16 mouse cellular contexts compared by ENCODE assay signal in genomic region chr2:109235741-109236140, GRCm38 (mm10).
"Had no signal": no experiment of that assay in that cellular context is flagged by ENCODE, and none has a peak within 500 bp of the region (broad histone marks: within the 10 kb centered on the region; RNA-seq: fewer than 3 reads in every experiment).

No protein-coding gene starts in this region.

- H3K27me3 ChIP-seq: neural tube, embryonic 13.5 days; neural tube, embryonic 15.5 days; stomach, embryonic 15.5 days had no signal

- H3K4me1 ChIP-seq: neural tube, embryonic 13.5 days; neural tube, embryonic 15.5 days; stomach, embryonic 15.5 days had no signal

- H3K36me3 ChIP-seq: neural tube, embryonic 13.5 days; neural tube, embryonic 15.5 days; stomach, embryonic 15.5 days had no signal

- H3K9ac ChIP-seq: neural tube, embryonic 13.5 days; neural tube, embryonic 15.5 days; stomach, embryonic 15.5 days had no signal

- DNase-seq: retina, postnatal 1 day; right cerebral cortex, adult 18-20 months; right cerebral cortex, postnatal 14 days; right cerebral cortex, postnatal 25 days; right cerebral cortex, postnatal 4 days; spleen, adult 18-20 months; thymus, adult 18-20 months; thymus, adult 2 months; thymus, postnatal 14 days; thymus, postnatal 25 days; thymus, postnatal 36 days; thymus, postnatal 4 days had no signal

- H3K27ac ChIP-seq: neural tube, embryonic 13.5 days; neural tube, embryonic 15.5 days; stomach, embryonic 15.5 days; stomach, postnatal 0 days had no signal

- H3K4me2 ChIP-seq: neural tube, embryonic 13.5 days; neural tube, embryonic 15.5 days; stomach, embryonic 15.5 days had no signal

- H3K9me3 ChIP-seq: neural tube, embryonic 13.5 days; neural tube, embryonic 15.5 days; stomach, embryonic 15.5 days had no signal

- H3K4me3 ChIP-seq: neural tube, embryonic 13.5 days; neural tube, embryonic 15.5 days; stomach, embryonic 15.5 days had no signal
